Mouse (Mus musculus) embryonic stem cell, embryonic (primary cell): ENCODE data around the gene Lbh.

Experiments used
- CTCF ChIA-PET, 4 experiments: fragments of 300-600 bp in 2 of 4; fragments of 350-600 bp in 2 of 4; sonication (Branson Sonifier 250); formaldehyde crosslinking; loops; one replicate each; lab custom pipeline; 2022; ENCODE audit warnings: inconsistent platforms in 2 of 4; lab: Charles Lee
- POLR2A ChIA-PET, 4 experiments: fragments of 300-600 bp in 2 of 4; fragments of 350-600 bp in 2 of 4; sonication (Branson Sonifier 250); formaldehyde crosslinking; loops; one replicate each; lab custom pipeline; 2022; ENCODE audit warnings: antibody characterized with exemption in 4 of 4, inconsistent platforms in 1 of 4; lab: Charles Lee

The Lbh gene

GRCm38 (mm10) chr17:72925111-72925510, 7.0 kb downstream of the Lbh start:
- CTCF ChIA-PET = interaction anchor here in 2 of 4 experiments (0.6 to 1.3 kb wide), 2 partner anchors 9 to 40 kb away, joined by 3 to 4 read pairs; no protein-coding TSS in a partner anchor
- POLR2A ChIA-PET = interaction anchor here in 2 of 4 experiments (0.7 to 1.0 kb wide), 3 partner anchors 9 to 146 kb away, joined by 3 to 6 read pairs (median 4); no protein-coding TSS in a partner anchor

GRCm38 (mm10) chr17:72925804-72926617, 7.9 kb downstream of the Lbh start:
- POLR2A ChIA-PET = interaction anchor here in 2 of 4 experiments (0.7 to 1.0 kb wide), 3 partner anchors 8 to 90 kb away, joined by 3 to 6 read pairs (median 3); partner anchors contain the start of gene Ypel5 (in 1 of the 2)
- CTCF ChIA-PET = interaction anchor here in 1 of 4 experiments (1.3 kb wide), 1 partner anchor 8 kb away, joined by 3 read pairs; no protein-coding TSS in a partner anchor

GRCm38 (mm10) chr17:72926994-72927393, 8.9 kb downstream of the Lbh start:
- ChIA-PET CTCF (no interaction called here), POLR2A (no interaction called here)

GRCm38 (mm10) chr17:72933116-72933515, 15.0 kb downstream of the Lbh start:
- ChIA-PET CTCF (interaction anchor here in 3 of 4 experiments (0.6 to 2.4 kb wide), 4 partner anchors 11 to 326 kb away, joined by 3 to 7 read pairs (median 6); partner anchors contain the start of gene Lbh (in 1 of the 3)), POLR2A (interaction anchor here in 2 of 4 experiments (1.5 to 2.8 kb wide), 3 partner anchors 8 to 15 kb away, joined by 6 to 23 read pairs (median 17); partner anchors contain the start of gene Lbh (in 2 of the 2))

- POLR2A ChIA-PET = interaction anchor here in 3 of 4 experiments (0.6 to 2.8 kb wide), 14 partner anchors 9 to 1180 kb away, joined by 3 to 23 read pairs (median 4); partner anchors contain the start of genes Lbh (in 2 of the 3), Lclat1 (in 1 of the 3) and Ypel5 (in 1 of the 3)
Observed at GRCm38 (mm10) chr17:72934146-72934545, 16.0 kb downstream of the Lbh start.

GRCm38 (mm10) chr17:72934653-72935052, 16.5 kb downstream of the Lbh start:
- CTCF ChIA-PET = interaction anchor here in 2 of 4 experiments (0.8 to 2.4 kb wide), 5 partner anchors 9 to 76 kb away, joined by 3 to 7 read pairs (median 3); partner anchors contain the start of gene Lbh (in 1 of the 2)
- POLR2A ChIA-PET = interaction anchor here in 3 of 4 experiments (0.5 to 2.8 kb wide), 13 partner anchors 9 to 257 kb away, joined by 3 to 23 read pairs (median 3); partner anchors contain the start of genes Lbh (in 2 of the 3), Lclat1 (in 1 of the 3) and Ypel5 (in 1 of the 3)

More at GRCm38 (mm10) chr17:72934146-72934545, 16.0 kb downstream of the Lbh start:
- CTCF ChIA-PET = interaction anchor here in 2 of 4 experiments (0.8 to 2.4 kb wide), 5 partner anchors 8 to 76 kb away, joined by 3 to 7 read pairs (median 3); partner anchors contain the start of gene Lbh (in 1 of the 2)

- CTCF ChIA-PET = no interaction called here
- POLR2A ChIA-PET = interaction anchor here in 1 of 4 experiments (0.9 kb wide), 1 partner anchor 9 kb away, joined by 4 read pairs; no protein-coding TSS in a partner anchor
Observed at GRCm38 (mm10) chr17:72935921-72936320, 17.8 kb downstream of the Lbh start.

- ChIA-PET POLR2A (interaction anchor here in 2 of 4 experiments (0.6 to 0.9 kb wide), 2 partner anchors 9 to 316 kb away, joined by 3 to 4 read pairs; no protein-coding TSS in a partner anchor), CTCF (interaction anchor here in 1 of 4 experiments (0.6 kb wide), 1 partner anchor 347 kb away, joined by 6 read pairs; no protein-coding TSS in a partner anchor)
Observed at GRCm38 (mm10) chr17:72936336-72936735, 18.2 kb downstream of the Lbh start.

- ChIA-PET POLR2A (interaction anchor here in 3 of 4 experiments (0.7 to 1.9 kb wide), 5 partner anchors 12 to 409 kb away, joined by 3 to 13 read pairs (median 6); partner anchors contain the start of gene Lbh (in 3 of the 3)), CTCF (interaction anchor here in 2 of 4 experiments (0.6 to 0.7 kb wide), 2 partner anchors 18 to 42 kb away, joined by 3 to 9 read pairs; no protein-coding TSS in a partner anchor)
Observed at GRCm38 (mm10) chr17:72937204-72937603, 19.1 kb downstream of the Lbh start.

GRCm38 (mm10) chr17:72938026-72938795, 20.1 kb downstream of the Lbh start:
- ChIA-PET CTCF (interaction anchor here in 2 of 4 experiments (0.7 kb wide), 2 partner anchors 41 to 210 kb away, joined by 3 to 4 read pairs; no protein-coding TSS in a partner anchor), POLR2A (interaction anchor here in 3 of 4 experiments (0.8 to 1.9 kb wide), 3 partner anchors 20 kb away, joined by 3 to 13 read pairs (median 7); partner anchors contain the start of gene Lbh (in 3 of the 3))

GRCm38 (mm10) chr17:72938871-72939568, 20.9 kb downstream of the Lbh start:
- POLR2A ChIA-PET = interaction anchor here in 1 of 4 experiments (1.9 kb wide), 1 partner anchor 21 kb away, joined by 7 read pairs; the partner anchor contains the start of gene Lbh

GRCm38 (mm10) chr17:72939569-72939899, 21.4 kb downstream of the Lbh start:
- POLR2A ChIA-PET = no interaction called here
- CTCF ChIA-PET = no interaction called here

More at GRCm38 (mm10) chr17:72938871-72939568, 20.9 kb downstream of the Lbh start:
- CTCF ChIA-PET = interaction anchor here in 1 of 4 experiments (0.7 kb wide), 1 partner anchor 209 kb away, joined by 4 read pairs; no protein-coding TSS in a partner anchor

GRCm38 (mm10) chr17:72944368-72944767, 26.3 kb downstream of the Lbh start:
- CTCF ChIA-PET = interaction anchor here in 2 of 4 experiments (0.5 to 1.0 kb wide), 3 partner anchors 11 to 64 kb away, joined by 3 read pairs; no protein-coding TSS in a partner anchor
- POLR2A ChIA-PET = interaction anchor here in 2 of 4 experiments (1.5 kb wide), 2 partner anchors 8 to 26 kb away, joined by 4 read pairs; partner anchors contain the start of gene Lbh (in 1 of the 2)

- ChIA-PET POLR2A (interaction anchor here in 1 of 4 experiments (0.6 kb wide), 1 partner anchor 23 kb away, joined by 3 read pairs; no protein-coding TSS in a partner anchor), CTCF (no interaction called here)
Observed at GRCm38 (mm10) chr17:72947111-72947859, 29.2 kb downstream of the Lbh start.

GRCm38 (mm10) chr17:72948119-72948518, 30.0 kb downstream of the Lbh start:
- POLR2A ChIA-PET = no interaction called here
- CTCF ChIA-PET = no interaction called here

- ChIA-PET CTCF (no interaction called here), POLR2A (interaction anchor here in 3 of 4 experiments (0.6 to 1.5 kb wide), 5 partner anchors 12 to 171 kb away, joined by 3 to 6 read pairs (median 3); partner anchors contain the start of gene Lbh (in 1 of the 3))
Observed at GRCm38 (mm10) chr17:72949247-72949701, 31.2 kb downstream of the Lbh start.
